Mouse (Mus musculus) ES-Bruce4 (cell line): ENCODE data around the gene Dchs1. TPM values are rescaled to one million over a fixed set of nuclear protein-coding genes. Genes with fewer than 3 reads are reported as not detected.

Experiments
- H3K27ac ChIP-seq: 2 replicates; pipeline ENCODE4 v1.5.1; 2012; ENCODE audit warnings: low read length, inconsistent platforms; ENCODE audit not compliant: insufficient read depth
- H3K27me3 ChIP-seq: 2 replicates; pipeline ENCODE4 v1.6.1; 2012; ENCODE audit warnings: mild to moderate bottlenecking, low read length, inconsistent platforms; ENCODE audit not compliant: control insufficient read depth, poor library complexity, insufficient read depth, severe bottlenecking
- H3K36me3 ChIP-seq: 2 replicates; pipeline ENCODE4 v1.6.1; 2012; ENCODE audit warnings: inconsistent platforms, mild to moderate bottlenecking, low read length, moderate library complexity; ENCODE audit not compliant: control insufficient read depth, poor library complexity, insufficient read depth, severe bottlenecking
- H3K4me1 ChIP-seq: one replicate; pipeline ENCODE4 v1.8.1; 2011; ENCODE audit warnings: low read length; ENCODE audit not compliant: control insufficient read depth, insufficient read depth
- H3K4me3 ChIP-seq: 2 replicates; pipeline ENCODE4 v1.5.1; 2011; ENCODE audit warnings: low read depth, mild to moderate bottlenecking, low read length
- H3K9ac ChIP-seq: 2 replicates; pipeline ENCODE4 v1.6.1; 2012; ENCODE audit warnings: low read depth, mild to moderate bottlenecking, inconsistent platforms; ENCODE audit not compliant: poor library complexity, severe bottlenecking
- H3K9me3 ChIP-seq: replicated peaks from 2 replicates; pipeline ENCODE4 v1.6.1; 2012; ENCODE audit warnings: mild to moderate bottlenecking, low read length, inconsistent platforms; ENCODE audit not compliant: control insufficient read depth, poor library complexity, insufficient read depth, severe bottlenecking
- CTCF ChIP-seq: IDR thresholded peaks from one replicate; pipeline ENCODE4 v1.8.1; 2011; ENCODE audit warnings: low read depth, low read length
- EP300 ChIP-seq: IDR thresholded peaks from 2 replicates; pipeline ENCODE4 v1.6.1; 2011; ENCODE audit warnings: low read depth, low read length; ENCODE audit not compliant: insufficient read depth
- POLR2A ChIP-seq: IDR thresholded peaks from one replicate; pipeline ENCODE4 v1.8.1; 2011; ENCODE audit warnings: low read length; ENCODE audit not compliant: insufficient read depth
- polyA plus RNA-seq: library from polyadenylated mRNA; stranded (reverse); fragments of >200 nt; gene quantifications from 2 replicates; pipeline ENCODE4 v1.2.4, GENCODE M21; 2011; ENCODE audit warnings: low read depth; ENCODE audit not compliant: missing spikeins, insufficient read depth, insufficient read length

Dchs1 gene
- polyA plus RNA-seq, 1 experiment, result 0.37 TPM

DNA sequence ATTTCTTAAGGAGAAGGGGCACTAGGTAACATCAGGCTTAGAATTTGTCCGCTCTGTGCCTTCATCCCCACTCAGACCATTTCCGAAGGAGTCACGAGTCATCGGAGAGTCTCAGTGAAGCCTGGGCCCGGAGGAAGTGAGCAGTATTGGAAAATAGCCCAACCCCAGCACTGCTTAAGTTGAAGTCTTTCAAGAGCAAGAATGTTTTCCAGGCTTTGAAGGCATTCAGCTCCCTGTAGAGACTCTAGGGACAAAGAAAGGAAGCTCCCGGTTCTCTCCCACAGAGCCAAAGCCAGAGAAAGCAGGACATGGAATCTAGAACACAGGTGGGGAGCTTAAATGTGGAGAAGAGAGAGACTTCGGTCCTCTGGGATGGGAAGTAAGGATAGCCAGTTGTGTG lies 6.2 kb upstream of the Dchs1 start:
- Histone ChIP-seq H3K36me3 (no peaks in the 10 kb centered on the region), H3K4me1 (no peaks in the 10 kb centered on the region), H3K9me3 (0 out of 2 replicates have a peak, but pooled peaks cover 4% of the 10 kb centered on the region), H3K4me3 (no peak overlapping the region), H3K27ac (no peak overlapping the region), H3K9ac (no peak overlapping the region), H3K27me3 (peaks cover 3% of the 10 kb centered on the region)
- TF ChIP-seq EP300 (no peak), CTCF (no peak), POLR2A (no peak)

DNA sequence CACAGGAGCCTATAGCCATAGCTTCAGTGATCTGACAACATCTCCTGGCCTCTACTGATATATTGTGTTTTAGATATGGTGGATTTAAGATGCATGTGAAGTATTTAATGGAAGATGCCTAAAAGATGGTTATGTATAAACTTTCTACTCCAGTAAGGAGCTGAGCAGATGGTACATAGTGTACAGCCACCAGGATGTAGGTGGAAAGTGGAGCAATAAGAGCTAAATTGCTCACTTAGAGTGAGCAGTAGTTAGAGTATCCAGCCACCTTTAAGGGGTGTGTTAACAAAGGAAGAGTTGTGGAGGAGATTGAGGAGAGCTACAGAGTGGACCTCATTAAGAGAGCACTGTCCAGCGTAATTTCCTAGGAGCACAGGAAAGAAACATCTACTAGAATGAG lies 3.7 kb upstream of the Dchs1 start:
- no peak overlapping the region for H3K9ac ChIP-seq
- peaks cover 3% of the 10 kb centered on the region for H3K4me1 ChIP-seq
- no peak for TF ChIP-seq POLR2A
- no peaks in the 10 kb centered on the region for H3K36me3 ChIP-seq
- 0 out of 2 replicates have a peak, but pooled peaks cover 4% of the 10 kb centered on the region for H3K9me3 ChIP-seq
- peaks cover 17% of the 10 kb centered on the region for H3K27me3 ChIP-seq
- H3K27ac ChIP-seq, result no peak overlapping the region
- no peak overlapping the region for H3K4me3 ChIP-seq

DNA sequence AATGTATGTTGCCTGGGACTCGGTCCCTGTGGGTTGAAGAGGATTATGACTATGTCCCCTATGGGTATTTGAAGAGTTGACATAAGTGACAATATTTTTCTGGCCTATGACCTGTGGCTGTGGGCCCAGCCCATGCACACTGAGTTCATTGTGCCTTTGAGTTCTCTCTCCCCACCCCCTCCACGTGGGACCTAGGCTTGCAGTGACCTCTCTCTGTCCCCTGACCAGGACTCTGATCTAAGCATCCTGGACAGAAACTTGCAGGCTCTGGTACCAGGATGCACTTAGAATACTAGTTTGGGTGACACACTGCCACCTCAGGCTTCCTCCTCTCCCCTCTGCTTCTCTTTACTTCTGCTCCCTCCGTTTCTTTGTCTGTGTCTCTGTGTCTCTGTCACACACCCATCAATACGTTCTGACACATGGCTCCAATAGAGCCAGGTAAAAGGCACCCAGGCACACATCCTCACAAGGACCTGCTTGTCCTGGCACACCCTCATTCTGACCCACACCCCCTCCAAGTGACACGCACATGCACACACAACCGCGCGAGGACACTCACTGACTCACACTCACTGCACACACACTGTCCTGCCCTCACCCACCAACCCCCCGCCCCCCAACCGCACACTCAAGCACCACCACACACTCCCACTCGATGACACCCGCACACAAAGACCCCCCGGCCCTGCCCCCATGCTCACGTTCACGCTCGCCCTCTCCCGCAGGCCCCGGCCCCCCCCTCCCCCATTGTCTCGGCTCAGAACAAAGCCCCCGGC lies 759 bp downstream of the Dchs1 start:
- H3K36me3 ChIP-seq, result no peaks in the 10 kb centered on the region
- 0 out of 2 replicates have a peak, but pooled peaks cover 4% of the 10 kb centered on the region for H3K9me3 ChIP-seq
- peaks cover 18% of the 10 kb centered on the region for H3K27me3 ChIP-seq
- no peak overlapping the region for H3K27ac ChIP-seq
- peaks cover 3% of the 10 kb centered on the region for H3K4me1 ChIP-seq
- H3K9ac ChIP-seq, result peak overlapping the region; percentile 63
- no peak for TF ChIP-seq POLR2A
- no peak for TF ChIP-seq EP300
- no peak for TF ChIP-seq CTCF
- H3K4me3 ChIP-seq, result peak overlapping the region; percentile 58; the same call in 1 of the 2 replicates

DNA sequence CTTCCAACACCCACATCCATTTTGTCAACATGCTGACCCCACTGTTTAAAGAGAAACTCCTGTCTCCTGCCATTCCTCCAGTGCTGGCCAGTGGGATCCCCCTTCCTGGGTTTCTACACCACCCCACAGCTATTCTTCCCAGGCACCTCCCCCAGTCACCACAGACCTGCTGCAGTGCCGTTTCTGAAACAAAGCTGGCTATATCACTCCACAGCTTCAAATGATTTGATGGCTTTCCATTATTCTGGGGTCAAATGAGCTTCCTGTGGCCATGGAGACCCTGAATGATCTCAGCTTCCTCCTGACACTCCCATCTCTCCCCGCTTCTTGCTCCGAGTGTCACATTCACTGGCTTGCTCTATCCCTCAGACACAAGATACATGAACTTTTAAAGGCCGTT lies 2.9 kb downstream of the Dchs1 start:
- H3K9me3 ChIP-seq, result no peaks in the 10 kb centered on the region
- H3K4me3 ChIP-seq, result no peak overlapping the region
- peaks cover 3% of the 10 kb centered on the region for H3K4me1 ChIP-seq
- no peak for TF ChIP-seq CTCF
- TF ChIP-seq POLR2A, result no peak
- no peak for TF ChIP-seq EP300
- H3K27me3 ChIP-seq, result peaks cover 17% of the 10 kb centered on the region
- H3K27ac ChIP-seq, result no peak overlapping the region
- no peaks in the 10 kb centered on the region for H3K36me3 ChIP-seq
- H3K9ac ChIP-seq, result no peak overlapping the region

DNA sequence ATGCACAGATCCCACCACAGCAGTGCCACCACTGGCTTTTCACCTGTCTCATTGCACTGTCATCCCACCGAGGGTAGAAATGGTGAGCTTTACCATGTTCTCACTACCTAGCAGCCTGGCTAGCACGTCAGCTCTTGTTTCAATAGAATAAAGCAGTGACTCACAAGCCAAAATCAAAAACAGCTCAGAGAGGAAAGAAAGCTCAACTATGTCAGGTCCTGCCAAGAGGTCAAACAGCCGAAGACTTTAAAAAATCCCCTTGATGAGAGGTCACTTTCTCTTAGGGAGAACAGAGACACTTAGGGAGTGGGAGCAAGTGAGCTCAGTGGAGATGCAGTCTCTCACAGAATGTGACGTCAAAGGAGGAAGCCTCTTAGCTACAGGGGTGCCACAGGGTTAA lies 3.6 kb downstream of the Dchs1 start:
- Histone ChIP-seq H3K27ac (no peak overlapping the region), H3K36me3 (no peaks in the 10 kb centered on the region), H3K4me3 (no peak overlapping the region), H3K9ac (no peak overlapping the region), H3K4me1 (peaks cover 3% of the 10 kb centered on the region), H3K9me3 (no peaks in the 10 kb centered on the region), H3K27me3 (peaks cover 15% of the 10 kb centered on the region)
- TF ChIP-seq CTCF (no peak), POLR2A (no peak)

DNA sequence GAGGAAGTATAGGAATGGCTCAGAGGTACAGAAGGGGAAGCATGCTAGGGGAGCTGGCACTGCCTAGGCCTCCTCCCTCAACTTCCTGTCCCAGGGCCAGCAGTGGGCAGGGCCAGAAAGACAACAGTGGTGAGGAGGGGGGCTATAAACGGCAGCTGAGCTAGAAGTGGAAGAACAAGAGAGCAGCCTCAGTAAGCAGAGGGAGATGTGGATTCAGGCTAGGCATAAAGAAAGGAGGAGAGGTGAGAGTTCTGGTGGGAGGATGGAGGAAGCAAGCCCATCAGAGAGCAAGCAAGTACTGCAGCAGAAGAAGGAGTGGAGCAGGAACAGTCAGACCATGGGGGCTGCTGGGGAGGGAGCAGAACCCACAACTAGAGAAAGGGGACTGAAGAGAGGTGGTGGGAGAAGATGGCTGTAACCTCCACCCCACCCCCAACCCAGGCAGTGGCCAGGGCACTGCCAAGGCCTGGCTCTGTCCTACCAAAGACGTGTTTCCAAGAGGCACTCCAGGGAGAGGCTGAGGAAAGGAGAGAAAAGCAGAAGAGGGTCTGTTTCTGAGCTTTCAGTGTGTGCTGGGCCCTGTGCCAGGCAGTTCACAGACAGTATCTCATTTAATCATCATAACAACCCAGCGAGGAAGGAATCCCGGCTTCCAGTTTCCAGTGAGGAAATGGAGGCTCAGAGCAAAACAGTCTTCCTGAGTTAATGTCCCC lies 8.7 kb downstream of the Dchs1 start:
- Histone ChIP-seq H3K4me1 (no peaks in the 10 kb centered on the region), H3K27ac (no peak overlapping the region), H3K36me3 (no peaks in the 10 kb centered on the region), H3K4me3 (no peak overlapping the region), H3K9ac (no peak overlapping the region), H3K9me3 (no peaks in the 10 kb centered on the region), H3K27me3 (no peaks in the 10 kb centered on the region)
- no peak for TF ChIP-seq CTCF
- no peak for TF ChIP-seq POLR2A
- no peak for TF ChIP-seq EP300
